Mouse (Mus musculus) MEL (cell line): ENCODE measurements around the gene Fkbp14. TPM values are rescaled to one million over a fixed set of nuclear protein-coding genes. Genes with fewer than 3 reads are reported as not detected.

ENCODE experiments used
- DNase-seq: peaks from one replicate; pipeline ENCODE4 v3.0.0; 2011; ENCODE audit warnings: low read depth, low spot score
- H3K27ac ChIP-seq: 2 replicates; pipeline ENCODE4 v1.5.1; 2012; ENCODE audit warnings: low read depth, mild to moderate bottlenecking, control low read depth, low read length, moderate library complexity; ENCODE audit not compliant: control insufficient read depth
- H3K27me3 ChIP-seq, 2 experiments: fragments of 150-350 bp in 1 of 2; sonication (generic) in 1 of 2; 2 replicates each; pipeline ENCODE4 v1.6.1; 2012; ENCODE audit warnings: low read length in 2 of 2, mild to moderate bottlenecking in 2 of 2, improper control_type of control experiment in 1 of 2, moderate library complexity in 1 of 2; ENCODE audit not compliant: insufficient read depth in 2 of 2, control insufficient read depth in 1 of 2
- H3K36me3 ChIP-seq, 2 experiments: 2 replicates each; pipeline ENCODE4 v1.6.1; 2012 to 2014; ENCODE audit warnings: low read length in 2 of 2, improper control_type of control experiment in 1 of 2, inconsistent platforms in 1 of 2, mild to moderate bottlenecking in 1 of 2; ENCODE audit not compliant: insufficient read depth in 2 of 2, control insufficient read depth in 1 of 2
- H3K4me1 ChIP-seq, 2 experiments: fragments of 150-350 bp in 1 of 2; sonication (generic) in 1 of 2; 2 replicates each; pipeline ENCODE4 v1.6.1; 2012; ENCODE audit warnings: low read length in 2 of 2, improper control_type of control experiment in 1 of 2, mild to moderate bottlenecking in 1 of 2; ENCODE audit not compliant: insufficient read depth in 2 of 2, control insufficient read depth in 1 of 2
- H3K4me3 ChIP-seq, 2 experiments: fragments of 150-350 bp in 1 of 2; sonication (generic) in 1 of 2; 2 replicates each; pipeline ENCODE4 v1.5.1; 2012; ENCODE audit warnings: low read depth in 2 of 2, low read length in 2 of 2, mild to moderate bottlenecking in 2 of 2, moderate library complexity in 2 of 2, control low read depth in 1 of 2, improper control_type of control experiment in 1 of 2; ENCODE audit not compliant: control insufficient read depth in 1 of 2, insufficient read depth in 1 of 2
- H3K79me2 ChIP-seq: 2 replicates; pipeline ENCODE4 v1.6.1; 2012; ENCODE audit warnings: mild to moderate bottlenecking, low read length, moderate library complexity; ENCODE audit not compliant: control insufficient read depth, poor library complexity, insufficient read depth
- H3K9ac ChIP-seq: 2 replicates; pipeline ENCODE4 v1.6.1; 2012; ENCODE audit warnings: low read depth, mild to moderate bottlenecking, control low read depth, low read length, moderate library complexity; ENCODE audit not compliant: control insufficient read depth, poor library complexity, severe bottlenecking
- H3K9me3 ChIP-seq: fragments of 150-350 bp; sonication (generic); replicated peaks from 2 replicates; pipeline ENCODE4 v1.6.1; 2012; ENCODE audit warnings: mild to moderate bottlenecking, low read length, improper control_type of control experiment, moderate library complexity; ENCODE audit not compliant: insufficient read depth
- CTCF ChIP-seq, 3 experiments: IDR thresholded peaks in 2 of 3; conservative IDR thresholded peaks in 1 of 3; 2 replicates each; pipeline ENCODE4 v1.5.1; 2011 to 2012; ENCODE audit warnings: low read length in 3 of 3, low read depth in 2 of 3, mild to moderate bottlenecking in 2 of 3, improper control_type of control experiment in 1 of 3, inconsistent platforms in 1 of 3, mixed read lengths in 1 of 3, moderate library complexity in 1 of 3; ENCODE audit not compliant: control insufficient read depth in 1 of 3, insufficient read depth in 1 of 3, poor library complexity in 1 of 3, severe bottlenecking in 1 of 3
- ELF1 ChIP-seq: IDR thresholded peaks from 2 replicates; pipeline ENCODE4 v1.6.1; 2014; ENCODE audit warnings: low read depth, mild to moderate bottlenecking, inconsistent platforms, low read length, improper control_type of control experiment, moderate library complexity
- EP300 ChIP-seq, 2 experiments: IDR thresholded peaks; 2 replicates each; pipeline ENCODE4 v1.6.1; 2011; ENCODE audit warnings: improper control_type of control experiment in 2 of 2, low read length in 2 of 2, low read depth in 1 of 2, mild to moderate bottlenecking in 1 of 2
- ETS1 ChIP-seq: IDR thresholded peaks from 2 replicates; pipeline ENCODE4 v1.6.1; 2012; ENCODE audit warnings: low read depth, mild to moderate bottlenecking, inconsistent platforms, low read length, improper control_type of control experiment, moderate library complexity
- GABPA ChIP-seq: IDR thresholded peaks from 2 replicates; pipeline ENCODE4 v1.6.1; 2012; ENCODE audit warnings: low read depth, mild to moderate bottlenecking, inconsistent platforms, low read length, improper control_type of control experiment, moderate library complexity
- HCFC1 ChIP-seq: IDR thresholded peaks from 2 replicates; pipeline ENCODE4 v1.6.1; 2012; ENCODE audit warnings: low read depth, mild to moderate bottlenecking, inconsistent platforms, low read length, improper control_type of control experiment, moderate library complexity
- JUND ChIP-seq: IDR thresholded peaks from 2 replicates; pipeline ENCODE4 v1.6.1; 2011; ENCODE audit warnings: low read depth, mild to moderate bottlenecking, improper control_type of control experiment, low read length
- KAT2A ChIP-seq: conservative IDR thresholded peaks from 2 replicates; pipeline ENCODE4 v1.6.1; 2012; ENCODE audit warnings: low read depth, low read length, improper control_type of control experiment, inconsistent platforms
- MAFK ChIP-seq: IDR thresholded peaks from 2 replicates; pipeline ENCODE4 v1.6.1; 2011; ENCODE audit warnings: low read depth, mild to moderate bottlenecking, low read length, improper control_type of control experiment, borderline replicate concordance
- MXI1 ChIP-seq: IDR thresholded peaks from 2 replicates; pipeline ENCODE4 v1.6.1; 2011; ENCODE audit warnings: mild to moderate bottlenecking, low read depth, low read length, improper control_type of control experiment
- MYB ChIP-seq: IDR thresholded peaks from 2 replicates; pipeline ENCODE4 v1.6.1; 2011; ENCODE audit warnings: mild to moderate bottlenecking, low read depth, low read length, improper control_type of control experiment
- MYC ChIP-seq: IDR thresholded peaks from 2 replicates; pipeline ENCODE4 v1.6.1; 2011; ENCODE audit warnings: low read depth, mild to moderate bottlenecking, low read length, improper control_type of control experiment, moderate library complexity
- NELFE ChIP-seq: IDR thresholded peaks from 2 replicates; pipeline ENCODE4 v1.6.1; 2011; ENCODE audit warnings: low read depth, low read length, improper control_type of control experiment
- RAD21 ChIP-seq: IDR thresholded peaks from 2 replicates; pipeline ENCODE4 v1.6.1; 2011; ENCODE audit warnings: mild to moderate bottlenecking, low read depth, low read length, improper control_type of control experiment
- SIN3A ChIP-seq: IDR thresholded peaks from 2 replicates; pipeline ENCODE4 v1.6.1; 2012; ENCODE audit warnings: low read length, improper control_type of control experiment, inconsistent platforms
- SMC3 ChIP-seq: IDR thresholded peaks from 2 replicates; pipeline ENCODE4 v1.6.1; 2011; ENCODE audit warnings: low read depth, low read length, improper control_type of control experiment
- TAL1 ChIP-seq: IDR thresholded peaks from 2 replicates; pipeline ENCODE4 v1.6.1; 2012; ENCODE audit warnings: mild to moderate bottlenecking, inconsistent platforms, low read length, moderate library complexity, mixed read lengths
- TCF12 ChIP-seq: IDR thresholded peaks from 2 replicates; pipeline ENCODE4 v1.6.1; 2014; ENCODE audit warnings: low read depth, mild to moderate bottlenecking, inconsistent platforms, low read length, improper control_type of control experiment, moderate library complexity
- UBTF ChIP-seq: IDR thresholded peaks from 2 replicates; pipeline ENCODE4 v1.6.1; 2012; ENCODE audit warnings: low read depth, mild to moderate bottlenecking, inconsistent platforms, low read length, improper control_type of control experiment, moderate library complexity, borderline replicate concordance; ENCODE audit not compliant: insufficient read depth
- USF2 ChIP-seq, 2 experiments: IDR thresholded peaks; 2 replicates each; pipeline ENCODE4 v1.6.1; 2011 to 2012; ENCODE audit warnings: improper control_type of control experiment in 2 of 2, low read length in 2 of 2, borderline replicate concordance in 1 of 2, inconsistent platforms in 1 of 2, low read depth in 1 of 2, mild to moderate bottlenecking in 1 of 2; ENCODE audit not compliant: insufficient read depth in 1 of 2
- ZC3H11A ChIP-seq: IDR thresholded peaks from 2 replicates; pipeline ENCODE4 v1.6.1; 2012; ENCODE audit warnings: low read depth, mild to moderate bottlenecking, inconsistent platforms, low read length, improper control_type of control experiment
- ZKSCAN1 ChIP-seq: IDR thresholded peaks from 2 replicates; pipeline ENCODE4 v1.6.1; 2012; ENCODE audit warnings: low read depth, mild to moderate bottlenecking, inconsistent platforms, low read length, improper control_type of control experiment, moderate library complexity
- ZMIZ1 ChIP-seq: IDR thresholded peaks from 2 replicates; pipeline ENCODE4 v1.6.1; 2012; ENCODE audit warnings: low read depth, mild to moderate bottlenecking, inconsistent platforms, low read length, improper control_type of control experiment, moderate library complexity
- ZNF384 ChIP-seq: IDR thresholded peaks from 2 replicates; pipeline ENCODE4 v1.6.1; 2012; ENCODE audit warnings: low read depth, mild to moderate bottlenecking, inconsistent platforms, low read length, improper control_type of control experiment
- polyA plus RNA-seq, 2 experiments: library from polyadenylated mRNA; stranded (reverse) in 1 of 2; unstranded in 1 of 2; fragments of >175 nt in 1 of 2; fragments of >200 nt in 1 of 2; gene quantifications; 2 replicates each; pipeline versions ENCODE4 v1.2.1 to v1.2.4; 2012; ENCODE audit warnings: low replicate concordance in 2 of 2, low read depth in 1 of 2; ENCODE audit not compliant: insufficient read length in 2 of 2, insufficient read depth in 1 of 2, missing spikeins in 1 of 2
- total RNA-seq: library from RNA; depleted of rRNA; stranded (reverse); fragments of 300-350 nt; gene quantifications from 2 replicates; pipeline ENCODE4 v1.2.3, GENCODE M21; 2012

The Fkbp14 gene
- total and polyA plus RNA-seq, 3 experiments, result 1.5 to 1.8 TPM; not detected in 1

- no peaks in the 10 kb centered on the region for H3K36me3 ChIP-seq
- TF ChIP-seq MYB (no peak), ZKSCAN1 (no peak), HCFC1 (no peak), SIN3A (no peak), NELFE (no peak), UBTF (no peak), TCF12 (no peak), MAFK (no peak), ZC3H11A (no peak), SMC3 (no peak), GABPA (no peak), ZMIZ1 (no peak), RAD21 (no peak), EP300 (IDR thresholded peaks at IDR 0.05; ENCODE audit: low read depth in 1 of 2, low read length in 2 of 2) (no peak), MXI1 (no peak), ETS1 (no peak)
- TF ChIP-seq, all 39 proteins: peak for 0
- no peak for DNase-seq
- no peaks in the 10 kb centered on the region for H3K4me1 ChIP-seq
- H3K27me3 ChIP-seq, result no peaks in the 10 kb centered on the region; a peak in 1 of 4 replicates
- H3K4me3 ChIP-seq, result no peak overlapping the region
- no peak overlapping the region for H3K27ac ChIP-seq
- no peaks in the 10 kb centered on the region for H3K9me3 ChIP-seq
- no peak overlapping the region for H3K9ac ChIP-seq
- H3K79me2 ChIP-seq, result no peaks in the 10 kb centered on the region
Observed at GRCm38 (mm10) chr6:54549311-54549710, 47.8 kb downstream of the Fkbp14 start.

GRCm38 (mm10) chr6:54548314-54549019, 48.6 kb downstream of the Fkbp14 start:
- TF ChIP-seq MAFK (no peak), ZNF384 (no peak), ELF1 (no peak), TCF12 (no peak), MYC (no peak), USF2 (IDR thresholded peaks at IDR 0.05; ENCODE audit: borderline replicate concordance in 1 of 2, insufficient read depth in 1 of 2, low read depth in 1 of 2, low read length in 2 of 2) (no peak), ETS1 (no peak), TAL1 (no peak), RAD21 (no peak), KAT2A (no peak), CTCF (IDR thresholded peaks at IDR 0.05 in 2 of 3, conservative IDR thresholded peaks at IDR 0.05 in 1 of 3; ENCODE audit: control insufficient read depth in 1 of 3, insufficient read depth in 1 of 3, low read depth in 2 of 3, low read length in 3 of 3, poor library complexity in 1 of 3, severe bottlenecking in 1 of 3) (no peak), JUND (no peak)
- no peaks in the 10 kb centered on the region for H3K4me1 ChIP-seq
- no peaks in the 10 kb centered on the region for H3K79me2 ChIP-seq
- H3K36me3 ChIP-seq, result no peaks in the 10 kb centered on the region
- H3K9ac ChIP-seq, result no peak overlapping the region
- H3K9me3 ChIP-seq, result no peaks in the 10 kb centered on the region
- no peak for DNase-seq
- H3K4me3 ChIP-seq, result no peak overlapping the region
- H3K27ac ChIP-seq, result no peak overlapping the region
- no peaks in the 10 kb centered on the region; a peak in 1 of 4 replicates for H3K27me3 ChIP-seq
